Mouse (Mus musculus): ENCODE measurements around the gene Sez6l. TPM values are rescaled to one million over a fixed set of nuclear protein-coding genes. Genes with fewer than 3 reads are reported as not detected.
"Not testable (repeated sequence)": the region's sequence is repeated elsewhere in the genome, so short reads cannot be mapped to it uniquely, and the experiment has no call there.

Sez6l gene
- total RNA-seq, 2 experiments from 2014 or later, result not detected

DNA sequence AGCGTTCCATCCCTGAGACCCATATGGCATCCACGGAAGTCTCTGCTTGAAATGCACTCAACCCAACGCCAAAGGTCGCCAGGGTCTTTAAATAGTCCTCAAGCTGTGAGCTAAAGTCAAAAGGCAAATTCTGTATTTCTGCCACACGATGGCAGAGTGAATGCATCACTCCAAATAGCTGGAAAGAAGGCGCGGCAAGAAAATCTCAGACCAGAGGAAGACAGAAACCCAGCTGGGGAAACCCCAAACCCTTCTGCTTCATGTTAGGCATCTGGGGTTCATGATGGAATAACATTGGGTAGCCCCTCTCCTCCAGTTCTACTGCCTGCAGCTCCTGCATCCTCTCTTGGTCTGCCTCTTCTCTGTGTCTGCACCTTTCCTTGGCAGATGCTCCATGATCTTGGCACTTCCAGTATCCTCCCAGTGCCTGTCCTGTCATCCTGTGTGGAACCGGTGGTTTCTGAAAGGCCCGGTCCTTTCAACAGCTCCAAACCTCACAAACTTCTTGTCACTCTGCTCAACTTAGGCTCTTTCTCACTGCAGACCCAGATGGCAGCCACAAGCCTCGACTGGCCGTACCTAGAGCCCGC is 121.9 kb downstream of the Sez6l start:
- no peak for ATAC-seq (replicated peaks; ENCODE audit: poor library complexity, severe bottlenecking)

GRCm38 (mm10) chr5:112453088-112453487 is 123.9 kb downstream of the Sez6l start:
- ATAC-seq (replicated peaks; ENCODE audit: poor library complexity, severe bottlenecking), result no peak

DNA sequence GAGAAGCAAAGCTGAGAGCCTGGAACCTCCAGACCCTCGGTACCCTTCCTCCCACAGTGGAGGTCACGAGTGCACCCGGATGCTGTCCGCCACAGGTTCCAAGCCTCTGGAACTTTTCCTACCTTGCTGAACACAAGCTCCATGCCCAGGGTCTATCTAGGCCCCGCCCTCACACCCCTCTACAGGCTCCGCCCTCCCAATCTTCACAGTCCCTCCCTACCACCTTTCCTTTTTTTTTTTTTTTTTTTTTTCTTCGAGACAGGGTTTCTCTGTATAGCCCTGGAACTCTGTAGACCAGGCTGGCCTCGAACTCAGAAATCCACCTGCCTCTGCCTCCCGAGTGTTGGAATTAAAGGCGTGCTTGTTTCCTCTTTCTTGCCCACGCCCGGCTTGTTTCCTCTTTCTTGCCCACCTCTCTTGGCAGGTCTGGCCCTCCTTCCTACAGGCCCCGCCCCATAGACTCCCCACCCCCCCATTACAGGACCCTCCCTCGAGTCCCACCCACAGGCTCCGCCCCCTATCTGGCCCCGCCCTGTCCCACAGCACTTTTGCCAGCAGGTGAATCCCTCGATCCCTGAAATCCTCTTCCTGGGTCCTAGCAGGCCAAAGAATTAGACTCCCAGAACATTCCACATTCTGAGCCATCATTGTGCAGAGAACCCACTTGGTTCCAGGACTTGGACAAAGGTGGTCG is 128.1 kb downstream of the Sez6l start, which contains the start of gene Gm6588:
TSS of gene Gm6588 (plus strand) at position 680 of the 694 bp plus-strand sequence.
- no peak for ATAC-seq (replicated peaks; ENCODE audit: poor library complexity, severe bottlenecking)

GRCm38 (mm10) chr5:112438535-112438934 is 138.4 kb downstream of the Sez6l start:
- ATAC-seq (replicated peaks; ENCODE audit: poor library complexity, severe bottlenecking), result no peak

- peak; percentile 72 for ATAC-seq (replicated peaks; ENCODE audit: poor library complexity, severe bottlenecking)
Observed at GRCm38 (mm10) chr5:112433004-112433403, 144.0 kb downstream of the Sez6l start.

DNA sequence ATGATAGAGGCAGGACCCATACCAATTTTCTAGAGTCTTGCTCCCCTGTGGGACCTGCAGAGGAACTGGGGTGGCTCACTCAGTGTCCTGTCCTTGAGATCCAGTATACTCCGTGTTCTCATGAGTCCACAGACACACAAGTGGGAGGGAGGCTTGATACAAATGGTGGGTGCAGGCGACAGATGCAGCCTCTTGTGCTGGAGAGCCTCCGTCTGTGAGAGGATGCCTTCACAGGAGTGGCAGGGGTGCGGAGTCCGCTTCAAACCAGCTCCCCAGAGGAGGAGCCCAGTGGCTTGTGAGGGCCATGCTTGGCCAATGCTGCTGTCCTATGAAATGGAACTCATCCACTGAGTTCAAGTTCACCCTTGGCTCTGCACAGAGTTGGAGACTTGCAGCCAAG is 145.0 kb downstream of the Sez6l start:
- ATAC-seq (replicated peaks; ENCODE audit: poor library complexity, severe bottlenecking), result no peak

GRCm38 (mm10) chr5:112431120-112431775 is 145.7 kb downstream of the Sez6l start:
- ATAC-seq (replicated peaks; ENCODE audit: poor library complexity, severe bottlenecking), result no peak

GRCm38 (mm10) chr5:112428944-112429343 is 148.0 kb downstream of the Sez6l start:
- peak; percentile 54 for ATAC-seq (replicated peaks; ENCODE audit: poor library complexity, severe bottlenecking)

- peak; percentile 38; the same call in 1 of the 2 replicates for ATAC-seq (replicated peaks; ENCODE audit: poor library complexity, severe bottlenecking)
Observed at GRCm38 (mm10) chr5:112427283-112427682, 149.7 kb downstream of the Sez6l start.

GRCm38 (mm10) chr5:112426635-112427034 is 150.3 kb downstream of the Sez6l start:
- ATAC-seq (replicated peaks; ENCODE audit: poor library complexity, severe bottlenecking), result peak; percentile 65

DNA sequence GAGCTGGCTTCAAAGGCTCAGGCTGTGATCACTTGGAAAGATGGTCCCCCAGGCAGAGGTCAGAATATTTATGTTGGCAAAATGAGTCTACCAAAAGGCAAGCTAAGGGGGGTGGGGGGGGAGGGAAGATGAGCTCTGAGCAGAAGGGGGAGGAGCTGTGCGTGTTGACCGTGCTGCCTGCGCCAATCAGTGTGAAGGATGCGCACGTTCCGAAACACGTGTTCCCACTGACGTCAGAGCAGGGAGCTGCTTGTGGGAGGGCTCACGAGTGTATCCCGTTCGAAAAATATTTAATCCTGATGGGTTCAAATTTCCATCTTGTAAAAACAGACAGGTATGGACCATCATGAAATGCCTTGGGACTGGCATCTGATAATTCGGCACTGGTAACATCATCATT is 157.4 kb downstream of the Sez6l start:
- no peak for ATAC-seq (replicated peaks; ENCODE audit: poor library complexity, severe bottlenecking)

DNA sequence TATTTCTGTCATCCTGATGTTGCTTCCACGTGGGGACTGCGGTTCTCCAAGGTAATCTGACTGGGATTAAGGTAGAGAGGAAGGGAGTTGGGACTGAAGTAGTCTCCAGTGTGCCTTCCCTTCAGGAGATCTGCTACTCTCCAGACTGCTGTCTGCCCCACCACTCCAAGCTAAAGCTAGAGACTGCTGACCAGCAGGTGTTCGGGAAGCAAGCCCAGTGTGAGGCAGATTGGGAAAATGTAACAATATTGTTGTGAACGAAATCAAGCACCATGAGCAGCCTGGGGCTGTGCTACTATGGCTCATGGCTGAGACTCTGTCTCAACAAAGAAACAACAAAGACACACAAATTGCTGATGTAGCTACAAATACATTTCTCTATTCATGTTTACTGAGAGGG is 159.0 kb downstream of the Sez6l start:
- ATAC-seq (replicated peaks; ENCODE audit: poor library complexity, severe bottlenecking), result no peak

DNA sequence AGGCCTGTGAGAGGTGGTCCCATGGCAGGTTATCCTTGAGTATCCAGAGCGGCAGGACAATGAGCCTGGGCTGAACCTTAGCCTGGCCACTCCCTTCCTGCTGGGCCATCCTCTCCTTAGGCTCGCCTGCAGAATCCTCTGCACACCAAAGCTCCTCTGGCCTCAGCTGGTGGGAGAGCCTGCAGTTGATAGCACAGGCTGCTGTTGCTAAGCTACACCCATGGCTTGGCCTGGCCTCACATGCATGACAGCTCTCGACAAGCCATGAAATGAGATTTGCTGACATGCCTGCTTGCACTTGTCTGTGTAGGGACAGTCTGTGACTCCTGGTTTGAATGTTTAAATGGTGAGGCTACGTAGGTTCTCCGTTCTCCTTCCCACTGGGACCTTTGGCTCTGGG is 160.3 kb downstream of the Sez6l start:
- ATAC-seq (replicated peaks; ENCODE audit: poor library complexity, severe bottlenecking), result no peak

DNA sequence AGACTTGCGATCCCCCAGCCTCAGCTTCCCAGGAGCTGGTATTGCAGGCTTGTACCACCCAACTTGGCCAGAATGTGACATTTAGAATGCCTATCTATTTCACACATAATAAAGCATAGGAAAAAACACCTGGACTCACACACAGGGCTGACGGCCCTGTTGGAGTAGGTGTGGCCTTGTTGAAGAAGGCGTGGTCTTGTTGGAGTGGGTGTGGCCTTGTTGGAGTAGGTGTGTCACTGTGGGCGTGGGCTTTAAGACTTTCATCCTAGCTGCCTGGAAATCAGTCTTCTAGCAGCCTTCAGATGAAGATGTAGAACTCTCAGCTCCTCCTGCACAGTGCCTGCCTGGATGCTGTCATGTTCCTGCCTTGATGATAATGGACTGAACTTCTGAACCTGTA is 164.2 kb downstream of the Sez6l start:
- not testable (repeated sequence) for ATAC-seq (replicated peaks; ENCODE audit: poor library complexity, severe bottlenecking)

DNA sequence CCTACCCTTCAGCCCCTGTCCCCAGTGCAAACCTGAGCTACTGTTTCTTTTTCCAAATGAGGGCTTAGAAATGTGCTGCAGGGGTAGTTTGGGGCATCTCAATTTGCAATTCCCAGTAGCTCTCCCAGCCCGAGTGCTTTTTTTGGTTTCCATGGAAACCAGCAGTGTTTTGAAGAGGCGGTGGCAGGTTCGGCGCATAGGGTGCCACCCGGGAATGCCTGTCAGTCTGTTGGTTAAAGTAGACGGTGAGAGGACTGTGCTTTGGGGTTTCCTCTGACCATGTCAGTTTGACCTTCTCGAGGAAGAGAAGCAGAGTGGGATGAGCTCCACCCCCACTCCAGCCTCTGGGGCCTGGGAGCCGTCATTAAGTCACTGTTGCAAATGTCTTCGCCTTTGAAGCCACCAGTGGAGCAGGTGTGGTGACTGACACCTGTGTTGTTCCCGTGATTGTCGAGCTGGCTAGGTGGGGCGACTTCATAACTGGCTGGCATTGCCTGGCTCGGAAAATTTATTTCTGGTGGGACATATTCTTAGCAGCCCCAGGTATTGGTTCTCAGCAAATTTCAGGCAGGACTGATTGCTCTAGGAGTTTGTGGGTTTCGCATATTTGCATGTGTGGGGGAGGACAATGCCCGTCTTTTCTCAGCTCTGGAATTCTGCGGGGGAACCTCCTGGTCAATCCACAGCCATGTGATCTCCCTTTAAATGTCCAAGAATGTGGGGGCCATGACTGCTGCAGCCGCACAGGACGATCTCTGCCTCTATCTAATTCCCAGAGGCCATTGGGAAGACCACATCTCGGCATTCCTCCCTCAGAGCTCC is 165.3 kb downstream of the Sez6l start:
- ATAC-seq (replicated peaks; ENCODE audit: poor library complexity, severe bottlenecking), result no peak

GRCm38 (mm10) chr5:112411072-112411471 is 165.9 kb downstream of the Sez6l start:
- ATAC-seq (replicated peaks; ENCODE audit: poor library complexity, severe bottlenecking), result no peak

DNA sequence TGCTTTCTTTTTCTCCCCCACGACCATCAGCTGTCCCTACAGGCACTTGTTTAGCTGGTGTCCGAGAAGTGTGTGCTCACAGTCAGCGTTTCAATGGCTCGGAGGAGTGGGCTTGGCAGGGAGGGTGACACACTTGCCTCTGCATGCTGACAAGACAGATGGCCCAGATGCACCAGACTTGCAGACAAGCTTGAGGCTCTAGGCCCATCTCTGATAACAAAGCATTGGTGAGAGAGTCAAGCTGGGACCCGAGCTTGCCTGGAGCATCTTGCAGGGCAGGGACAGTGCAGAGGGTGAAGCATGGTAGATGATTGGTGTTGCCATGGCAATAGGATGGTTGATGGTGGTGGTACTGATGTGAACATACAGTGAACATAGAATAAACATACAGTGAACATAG is 167.7 kb downstream of the Sez6l start:
- ATAC-seq (replicated peaks; ENCODE audit: poor library complexity, severe bottlenecking), result no peak

- ATAC-seq (replicated peaks; ENCODE audit: poor library complexity, severe bottlenecking), result no peak
Observed at GRCm38 (mm10) chr5:112406017-112406416, 171.0 kb downstream of the Sez6l start.

- ATAC-seq (replicated peaks; ENCODE audit: poor library complexity, severe bottlenecking), result no peak
Observed at GRCm38 (mm10) chr5:112402437-112402836, 174.5 kb downstream of the Sez6l start.

- ATAC-seq (replicated peaks; ENCODE audit: poor library complexity, severe bottlenecking), result no peak
Observed at GRCm38 (mm10) chr5:112399284-112399683, 177.7 kb downstream of the Sez6l start.

DNA sequence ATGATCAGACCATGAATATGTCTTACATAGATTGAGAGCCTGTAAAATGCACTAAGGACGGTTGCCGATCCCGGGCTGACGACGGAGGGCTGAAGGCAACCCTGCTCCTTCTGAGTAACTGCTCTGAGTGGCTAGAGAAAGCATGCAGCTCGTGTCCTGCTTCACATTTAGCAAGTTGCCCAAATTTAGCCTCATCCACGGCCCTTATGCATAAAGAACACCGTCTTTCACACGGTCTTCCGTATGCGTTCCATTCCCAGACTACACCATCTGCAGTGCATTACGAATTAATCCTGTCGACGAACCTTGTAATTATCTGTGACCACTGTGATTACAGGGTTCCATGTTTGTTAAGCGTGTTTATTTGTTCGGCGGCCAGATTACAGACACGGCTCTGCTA is 180.9 kb downstream of the Sez6l start:
- ATAC-seq (replicated peaks; ENCODE audit: poor library complexity, severe bottlenecking), result no peak

All from granulocyte monocyte progenitor cell, adult 5-6 weeks (primary cell).